In the genomic region with DNA sequence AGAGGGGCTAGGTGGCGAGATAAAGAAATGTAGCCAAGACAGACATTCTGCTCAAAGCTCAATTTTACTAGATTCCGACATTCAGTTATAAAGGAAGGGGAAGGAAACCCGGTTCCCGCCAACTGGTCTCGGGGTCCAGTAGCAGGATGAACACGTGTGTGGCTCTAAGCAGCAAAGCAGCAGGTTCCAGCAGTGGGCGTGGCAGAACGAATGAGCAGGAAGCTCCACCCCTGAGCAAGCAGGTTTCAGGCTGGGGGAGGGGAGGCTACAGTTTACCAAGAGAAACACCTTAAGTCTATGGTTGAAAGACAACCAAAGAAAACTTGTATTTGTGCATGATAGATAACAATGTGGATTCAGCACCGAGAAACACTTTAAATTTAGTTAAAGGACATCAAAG, we compare ENCODE assay signal across 17 mouse cellular contexts. TPM values are rescaled to one million over a fixed set of nuclear protein-coding genes. Genes with fewer than 3 reads are reported as not detected.
"Had no signal": no experiment of that assay in that cellular context is flagged by ENCODE, and none has a peak within 500 bp of the region (broad histone marks: within the 10 kb centered on the region; RNA-seq: fewer than 3 reads in every experiment).

No protein-coding gene starts in this region.

RNA-seq across cellular contexts. Expression of a gene that starts 46.3 kb away (rescaled TPM):
- polyA plus RNA-seq: hindbrain, embryonic 14.5 days had no signal

RNA-seq across cellular contexts. Expression of a gene that starts 49.1 kb away (rescaled TPM):
- total RNA-seq: gastrocnemius, adult 18-20 months; gastrocnemius, adult 8-10 months; gastrocnemius, postnatal 14 days; gastrocnemius, postnatal 36 days; heart, adult 18-20 months; heart, adult 8-10 months; layer of hippocampus, adult 18-20 months; layer of hippocampus, postnatal 14 days; layer of hippocampus, postnatal 36 days; left cerebral cortex, adult 8-10 months; left cerebral cortex, postnatal 25 days; left cerebral cortex, postnatal 4 days had no signal
- polyA plus RNA-seq: gonadal fat pad, adult 2 months; hindbrain, embryonic 14.5 days; hindbrain, embryonic 16.5 days; kidney, adult 2 months; large intestine, adult 2 months had no signal
